Mouse (Mus musculus) lung, adult 2 months (tissue): ENCODE data around the gene Dnajb8.

ENCODE experiments used
- CTCF ChIP-seq: fragments of 200-500 bp; IDR thresholded peaks from 2 replicates; pipeline ENCODE4 v1.5.1; 2011; ENCODE audit warnings: mild to moderate bottlenecking, low read length, control low read depth; ENCODE audit not compliant: insufficient read depth
- POLR2A ChIP-seq: fragments of 200-500 bp; IDR thresholded peaks from 2 replicates; pipeline ENCODE4 v1.6.1; 2011; ENCODE audit warnings: low read depth, mild to moderate bottlenecking, control low read depth, low read length, borderline replicate concordance; ENCODE audit errors: extremely low read depth

DNA sequence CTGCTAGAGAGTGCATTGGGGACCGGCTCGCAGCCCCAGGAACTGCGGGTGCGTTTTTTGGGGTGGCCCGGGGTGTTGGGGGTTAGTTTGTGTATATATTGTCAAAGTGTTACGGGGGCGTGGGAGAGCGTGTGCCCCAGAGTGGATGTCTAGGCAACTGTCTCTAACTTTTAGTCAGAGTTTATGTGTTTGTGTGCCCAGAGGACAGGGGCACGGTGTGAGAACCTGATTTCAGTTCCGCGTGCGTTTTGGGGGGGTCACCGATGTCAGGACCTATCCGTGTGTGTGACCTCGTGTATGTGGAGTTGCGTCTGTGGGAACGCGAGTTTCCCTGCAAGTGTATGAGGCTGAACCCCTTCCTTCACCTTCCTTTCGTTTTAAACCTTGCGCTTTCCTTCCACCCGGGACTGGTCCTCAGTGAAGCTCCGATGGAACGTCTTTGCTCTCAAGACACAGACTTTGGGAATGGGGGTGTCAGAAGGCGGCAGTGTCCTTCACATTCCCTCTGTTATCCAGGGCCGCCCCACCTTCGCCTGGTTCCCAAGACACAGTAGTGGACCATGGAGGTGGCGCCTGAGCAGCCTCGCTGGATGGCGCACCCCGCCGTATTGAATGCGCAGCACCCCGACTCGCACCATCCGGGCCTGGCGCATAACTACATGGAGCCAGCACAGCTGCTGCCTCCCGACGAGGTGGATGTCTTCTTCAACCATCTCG, 22.9 kb upstream of the Dnajb8 start:
- TF ChIP-seq POLR2A (no peak; the same call in 1 of the 2 replicates), CTCF (no peak)
